Mouse (Mus musculus) liver, embryonic 14.5 days (tissue): ENCODE results near the gene Tnfrsf18.

Experiments
- CTCF ChIP-seq: IDR thresholded peaks from 2 replicates; pipeline ENCODE4 v1.5.1; 2016; ENCODE audit warnings: antibody characterized with exemption, low read depth, control low read depth
- EP300 ChIP-seq: IDR thresholded peaks from 2 replicates; pipeline ENCODE4 v1.6.1; 2016; ENCODE audit warnings: antibody characterized with exemption, low read depth

DNA sequence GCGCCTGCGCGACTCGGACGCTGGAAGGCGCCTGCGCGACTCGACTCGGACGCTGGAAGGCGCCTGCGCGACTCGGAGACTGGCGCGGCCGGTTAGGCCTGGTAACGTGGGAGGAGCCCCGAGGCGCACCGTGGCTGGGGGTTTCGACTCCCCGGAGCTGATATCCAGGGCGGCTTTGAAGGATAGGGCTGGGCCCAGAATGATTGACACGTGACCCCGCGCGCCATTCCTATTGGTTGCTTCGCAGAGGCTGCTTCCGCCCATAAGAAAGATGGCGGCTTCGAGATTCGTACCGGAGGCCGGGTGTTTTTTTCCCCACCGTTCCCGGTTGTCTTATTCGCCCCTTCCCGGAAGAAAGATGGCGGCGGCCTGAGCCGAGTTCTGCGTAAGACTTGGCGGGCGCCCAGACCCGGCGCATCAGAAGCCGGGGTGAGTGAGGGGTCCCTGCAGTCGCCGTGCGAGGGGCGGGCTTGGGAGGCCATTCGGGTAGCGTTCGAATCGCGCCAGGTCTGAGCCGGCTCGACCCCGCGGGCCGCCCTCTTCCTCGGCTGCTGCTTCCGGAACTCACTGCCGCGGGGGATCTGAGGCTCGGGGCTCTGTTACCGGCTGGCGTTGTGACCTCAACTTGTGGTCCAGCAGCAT lies 32.9 kb upstream of the Tnfrsf18 start:
- peak; percentile 23; the same call in 1 of the 2 replicates for TF ChIP-seq CTCF
- no peak for TF ChIP-seq EP300
